Mouse (Mus musculus) liver, embryonic 16.5 days (tissue): ENCODE results near the gene Prss33. TPM values are rescaled to one million over a fixed set of nuclear protein-coding genes. Genes with fewer than 3 reads are reported as not detected.
A peak's percentile ranks its signal among the peaks of the same experiment; 100 is the strongest.

Experiments
- ATAC-seq: fragments of 200-750 bp; cut with Nextera tagmentation; 2 replicates; pipeline ENCODE4 v1.8.0; 2017; ENCODE audit warnings: low read depth, mild to moderate bottlenecking, moderate number of reproducible peaks, moderate library complexity
- H3K27ac ChIP-seq: fragments of 300-500 bp; sonication (generic); 2 replicates; pipeline ENCODE4 v1.5.1; 2014; ENCODE audit warnings: mild to moderate bottlenecking, low read length
- H3K27me3 ChIP-seq: fragments of 300-500 bp; sonication (generic); 2 replicates; pipeline ENCODE4 v1.6.1; 2014; ENCODE audit warnings: low read depth, low read length, mixed read lengths; ENCODE audit not compliant: control insufficient read depth, insufficient read depth
- H3K36me3 ChIP-seq: fragments of 300-500 bp; sonication (generic); 2 replicates; pipeline ENCODE4 v1.6.1; 2014; ENCODE audit warnings: mild to moderate bottlenecking; ENCODE audit not compliant: control insufficient read depth, insufficient read depth
- H3K4me1 ChIP-seq: fragments of 300-500 bp; sonication (generic); 2 replicates; pipeline ENCODE4 v1.6.1; 2014; ENCODE audit warnings: low read depth, low read length, mixed read lengths; ENCODE audit not compliant: control insufficient read depth
- H3K4me2 ChIP-seq: fragments of 300-500 bp; sonication (generic); 2 replicates; pipeline ENCODE4 v1.6.1; 2014; ENCODE audit warnings: low read depth, low read length, mixed read lengths
- H3K4me3 ChIP-seq: fragments of 300-500 bp; sonication (generic); 2 replicates; pipeline ENCODE4 v1.5.1; 2014; ENCODE audit warnings: low read depth, mild to moderate bottlenecking, low read length
- H3K9ac ChIP-seq: fragments of 300-500 bp; sonication (generic); 2 replicates; pipeline ENCODE4 v1.6.1; 2014; ENCODE audit warnings: low read depth, low read length
- H3K9me3 ChIP-seq: fragments of 300-500 bp; sonication (generic); replicated peaks from 2 replicates; pipeline ENCODE4 v1.6.1; 2016; ENCODE audit warnings: low read length; ENCODE audit not compliant: control insufficient read depth
- WGBS: fragments of 180-500 bp; shearing (Covaris S2); extraction: QIAGEN DNeasy Blood & Tissue Kit; methylation state at CpG from one replicate; pipeline ENCODE4 v1.1.7; 2014; ENCODE audit not compliant: insufficient replicate concordance; 5-methylcytosine and 5-hydroxymethylcytosine counted together
- polyA plus RNA-seq: library from polyadenylated mRNA; unstranded; fragments of >200 nt; fragmentation: Nextera tagmentation; extraction: Ambion mirVana; gene quantifications from 2 replicates; pipeline ENCODE4 v1.2.1, GENCODE M21; 2015

The Prss33 gene
- polyA plus RNA-seq, 1 experiment from 2014 or later: not detected

- no peak for ATAC-seq
- H3K9ac ChIP-seq: no peak overlapping the region
- peaks cover 36% of the 10 kb centered on the region for H3K9me3 ChIP-seq
- H3K4me2 ChIP-seq: no peak overlapping the region
- no peak overlapping the region for H3K4me3 ChIP-seq
- H3K27me3 ChIP-seq: no peaks in the 10 kb centered on the region
- H3K4me1 ChIP-seq: no peaks in the 10 kb centered on the region
- peaks cover 95% of the 10 kb centered on the region for H3K36me3 ChIP-seq
- 97% methylated on average over 8 of the region's 8 CpGs for WGBS
- no peak overlapping the region for H3K27ac ChIP-seq
Observed at GRCm38 (mm10) chr17:23818579-23818978, 17.3 kb downstream of the Prss33 start.

GRCm38 (mm10) chr17:23815641-23816040, 20.2 kb downstream of the Prss33 start:
- Histone ChIP-seq H3K9me3 (peaks cover 36% of the 10 kb centered on the region), H3K27ac (no peak overlapping the region), H3K36me3 (peaks cover 94% of the 10 kb centered on the region), H3K4me1 (no peaks in the 10 kb centered on the region), H3K27me3 (no peaks in the 10 kb centered on the region), H3K4me2 (no peak overlapping the region), H3K9ac (no peak overlapping the region), H3K4me3 (no peak overlapping the region)
- WGBS: 98% methylated on average over 16 of the region's 16 CpGs
- ATAC-seq: no peak

- Histone ChIP-seq H3K27me3 (no peaks in the 10 kb centered on the region), H3K9ac (no peak overlapping the region), H3K4me3 (no peak overlapping the region), H3K27ac (no peak overlapping the region), H3K4me2 (no peak overlapping the region), H3K9me3 (no peaks in the 10 kb centered on the region), H3K36me3 (peaks cover 59% of the 10 kb centered on the region), H3K4me1 (peaks cover 21% of the 10 kb centered on the region)
- no peak for ATAC-seq
- 86% methylated on average over 3 of the region's 3 CpGs for WGBS
Observed at GRCm38 (mm10) chr17:23807918-23808317, 27.9 kb downstream of the Prss33 start.

- 81% methylated on average over 25 of the region's 25 CpGs for WGBS
- Histone ChIP-seq H3K27ac (no peak overlapping the region), H3K4me1 (peaks cover 21% of the 10 kb centered on the region), H3K9me3 (no peaks in the 10 kb centered on the region), H3K36me3 (peaks cover 49% of the 10 kb centered on the region), H3K9ac (no peak overlapping the region), H3K4me3 (no peak overlapping the region), H3K27me3 (no peaks in the 10 kb centered on the region), H3K4me2 (no peak overlapping the region)
- ATAC-seq: no peak
Observed at GRCm38 (mm10) chr17:23806867-23807266, 29.0 kb downstream of the Prss33 start.

GRCm38 (mm10) chr17:23804426-23805085, 31.3 kb downstream of the Prss33 start:
- no peaks in the 10 kb centered on the region for H3K9me3 ChIP-seq
- peaks cover 24% of the 10 kb centered on the region for H3K4me1 ChIP-seq
- peak overlapping the region; percentile 88 for H3K4me2 ChIP-seq
- 1% methylated on average over 8 of the region's 8 CpGs for WGBS
- H3K9ac ChIP-seq: peak overlapping the region; percentile 99
- H3K27ac ChIP-seq: peak overlapping the region; percentile 99
- H3K27me3 ChIP-seq: no peaks in the 10 kb centered on the region
- no peak for ATAC-seq
- peak overlapping the region; percentile 99 for H3K4me3 ChIP-seq
- peaks cover 28% of the 10 kb centered on the region for H3K36me3 ChIP-seq

GRCm38 (mm10) chr17:23803366-23804041, 32.4 kb downstream of the Prss33 start:
- peak; percentile 72 for ATAC-seq
- Histone ChIP-seq H3K4me1 (peaks cover 24% of the 10 kb centered on the region), H3K27ac (peak overlapping the region; percentile 99), H3K9ac (peak overlapping the region; percentile 99), H3K36me3 (peaks cover 18% of the 10 kb centered on the region), H3K9me3 (no peaks in the 10 kb centered on the region), H3K27me3 (no peaks in the 10 kb centered on the region), H3K4me3 (peak overlapping the region; percentile 99), H3K4me2 (peak overlapping the region; percentile 88)
- WGBS: under 1% methylated on average over 62 of the region's 83 CpGs

GRCm38 (mm10) chr17:23802746-23803365, 33.0 kb downstream of the Prss33 start:
- peak overlapping the region; percentile 99 for H3K9ac ChIP-seq
- peaks cover 11% of the 10 kb centered on the region for H3K36me3 ChIP-seq
- H3K27ac ChIP-seq: peak overlapping the region; percentile 99
- no peaks in the 10 kb centered on the region for H3K27me3 ChIP-seq
- peak overlapping the region; percentile 88 for H3K4me2 ChIP-seq
- ATAC-seq: peak; percentile 96
- H3K4me3 ChIP-seq: peak overlapping the region; percentile 99
- H3K4me1 ChIP-seq: peaks cover 24% of the 10 kb centered on the region
- no peaks in the 10 kb centered on the region for H3K9me3 ChIP-seq
- under 1% methylated on average over 60 of the region's 60 CpGs for WGBS

- H3K4me3 ChIP-seq: no peak overlapping the region
- H3K9me3 ChIP-seq: no peaks in the 10 kb centered on the region
- no peak overlapping the region for H3K9ac ChIP-seq
- peaks cover under 1% of the 10 kb centered on the region; the same call in 1 of the 2 replicates for H3K36me3 ChIP-seq
- no peak overlapping the region for H3K4me2 ChIP-seq
- no peaks in the 10 kb centered on the region for H3K27me3 ChIP-seq
- H3K27ac ChIP-seq: no peak overlapping the region
- 85% methylated on average over 10 of the region's 10 CpGs for WGBS
- H3K4me1 ChIP-seq: peaks cover 19% of the 10 kb centered on the region
- ATAC-seq: no peak
Observed at GRCm38 (mm10) chr17:23801627-23802026, 34.2 kb downstream of the Prss33 start.

GRCm38 (mm10) chr17:23797316-23797715, 38.5 kb downstream of the Prss33 start:
- 23% methylated on average over 7 of the region's 7 CpGs for WGBS
- Histone ChIP-seq H3K9me3 (no peaks in the 10 kb centered on the region), H3K9ac (no peak overlapping the region), H3K4me1 (peaks cover 3% of the 10 kb centered on the region), H3K36me3 (no peaks in the 10 kb centered on the region), H3K27me3 (no peaks in the 10 kb centered on the region), H3K4me3 (no peak overlapping the region), H3K4me2 (no peak overlapping the region), H3K27ac (no peak overlapping the region)
- no peak for ATAC-seq
